Mouse (Mus musculus) testis, adult 2 months (tissue): Measurements from ENCODE around the gene Grb2.

Source experiments
- CTCF ChIP-seq: fragments of 200-500 bp; IDR thresholded peaks from 2 replicates; pipeline ENCODE4 v1.5.1; 2012; ENCODE audit warnings: low read depth, mild to moderate bottlenecking, inconsistent platforms, low read length, moderate library complexity; ENCODE audit not compliant: control insufficient read depth, insufficient read depth, insufficient replicate concordance
- POLR2A ChIP-seq: fragments of 200-500 bp; IDR thresholded peaks from 2 replicates; pipeline ENCODE4 v1.6.1; 2012; ENCODE audit warnings: low read depth, mild to moderate bottlenecking, inconsistent platforms, low read length, moderate library complexity; ENCODE audit not compliant: control insufficient read depth

GRCm38 (mm10) chr11:115615875-115616274, 92.5 kb downstream of the Grb2 start:
- TF ChIP-seq POLR2A (no peak), CTCF (no peak)
